Mouse (Mus musculus): ENCODE data around the gene Msh3. TPM values are rescaled to one million over a fixed set of nuclear protein-coding genes. Genes with fewer than 3 reads are reported as not detected.

The Msh3 gene
- 13.4 and 23.9 TPM in 2 replicates for total RNA-seq (2023)

GRCm38 (mm10) chr13:92354456-92355271, at the start of gene Msh3, which contains the start of gene Dhfr:
Msh3 (minus strand) TSS chr13:92355003.
Dhfr (plus strand) TSS chr13:92354726.

GRCm38 (mm10) chr13:92305680-92306079, 49.1 kb downstream of the Msh3 start, which contains the start of gene Gm20379:
Gm20379 (plus strand) TSS chr13:92305980.

Other genes with a start within 250 kb of the Msh3 start
- 1.7 and 2.6 TPM in 2 replicates for gene Rasgrf2, start 223.3 kb downstream of the Msh3 start, total RNA-seq (2023)
- not detected in 2 replicates for gene Gm20379, start 49.0 kb downstream of the Msh3 start, total RNA-seq (2023)
- gene Dhfr, start 277 bp downstream of the Msh3 start, total RNA-seq (2023): 2.9 and 3.2 TPM in 2 replicates
- not detected in 2 replicates for gene Ankrd34b, start 70.9 kb upstream of the Msh3 start, total RNA-seq (2023)
- gene Fam151b, start 129.0 kb upstream of the Msh3 start, total RNA-seq (2023): 3.4 and 4.1 TPM in 2 replicates
- 11.3 and 15.6 TPM in 2 replicates for gene Zfyve16, start 175.9 kb upstream of the Msh3 start, total RNA-seq (2023)
- not detected in 2 replicates for gene Spz1, start 221.2 kb upstream of the Msh3 start, total RNA-seq (2023)

Data from neutrophil, adult 65 days (primary cell).